Mouse (Mus musculus) thymus, adult 18-20 months (tissue): ENCODE results near the gene Pde9a.
"Not testable (repeated sequence)": the region's sequence is repeated elsewhere in the genome, so short reads cannot be mapped to it uniquely, and the experiment has no call there.

ENCODE experiments used
- DNase-seq, 2 experiments: peaks; one replicate each; pipeline ENCODE4 v3.0.0; 2022; ENCODE audit warnings: mixed read lengths in 2 of 2

The Pde9a gene

DNA sequence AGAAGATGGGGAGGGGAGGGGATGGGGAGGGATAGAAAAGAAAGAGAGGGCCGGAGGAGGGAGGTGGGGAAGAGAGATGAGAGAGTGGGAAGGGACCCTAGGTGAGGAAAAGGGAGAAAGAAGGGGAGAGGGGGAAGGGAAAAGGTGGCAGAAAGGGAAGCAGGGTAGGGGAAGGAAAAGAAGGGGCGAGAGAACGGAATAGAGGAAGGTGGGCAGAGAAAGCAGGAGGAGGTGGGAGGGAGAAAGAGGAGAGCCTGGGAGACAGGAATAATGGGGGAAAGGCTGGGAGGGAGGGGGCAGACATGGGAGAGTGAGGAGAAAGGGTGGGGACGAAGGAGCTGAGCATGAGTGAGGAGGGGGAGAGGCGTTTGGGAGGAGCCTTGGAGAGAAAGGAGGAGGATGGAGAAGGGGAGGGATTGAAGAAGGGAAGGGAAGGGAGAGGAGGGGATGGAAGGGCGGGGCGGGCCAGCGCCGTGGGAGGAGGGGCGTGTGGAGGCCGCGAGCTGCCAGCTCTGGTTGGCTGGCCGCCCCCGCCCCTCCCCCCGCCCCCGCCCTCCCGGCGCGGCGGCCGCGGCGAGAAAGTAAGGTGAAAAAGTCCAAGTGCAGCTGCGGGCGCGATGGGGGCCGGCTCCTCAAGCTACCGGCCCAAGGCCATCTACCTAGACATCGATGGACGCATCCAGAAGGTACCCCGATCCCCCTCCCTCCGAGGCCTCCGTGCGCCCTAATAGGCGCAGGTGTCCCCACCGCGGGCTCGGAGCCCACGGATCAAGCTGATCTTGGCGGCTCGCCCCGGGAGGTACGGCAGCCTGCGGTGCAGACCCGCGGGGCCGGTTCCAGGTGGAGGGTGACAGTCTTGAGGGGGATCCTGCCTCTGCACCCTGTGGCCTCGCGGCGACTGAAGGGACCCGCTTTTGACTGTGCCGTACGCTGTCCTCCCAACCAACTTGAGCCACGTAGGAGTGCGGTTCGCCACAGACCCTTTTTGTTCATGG, at the start of gene Pde9a:
Gene Pde9a, plus strand, starts transcription at position 540 of the 995 bp plus-strand sequence.
- peak; percentile 29 to 38 for DNase-seq

- DNase-seq, result no peak
Measured at GRCm38 (mm10) chr17:31339769-31340168, 46.2 kb upstream of the Pde9a start.

DNA sequence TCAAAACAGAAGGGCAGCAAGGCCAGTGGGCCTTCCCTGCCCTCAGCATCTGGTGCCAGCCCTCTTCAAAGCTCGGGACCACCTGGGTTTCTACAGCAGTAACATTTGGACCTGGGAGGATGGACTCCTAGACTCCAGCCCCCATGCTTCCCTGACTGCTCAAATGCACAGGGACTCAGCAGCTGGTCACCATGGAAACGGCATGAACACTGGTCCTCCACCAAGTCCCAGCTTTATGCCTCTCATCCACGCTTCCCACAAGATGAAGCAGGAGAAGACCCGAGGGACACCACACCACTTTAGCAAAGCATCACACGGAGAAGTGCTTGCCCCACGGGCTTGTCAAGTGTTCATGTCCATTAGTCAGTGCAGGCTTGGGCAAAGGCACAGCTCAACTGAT, 43.8 kb upstream of the Pde9a start:
- DNase-seq, result no peak

- DNase-seq, result peak; percentile 33 to 41
Measured at GRCm38 (mm10) chr17:31344172-31344801, 41.7 kb upstream of the Pde9a start.

- no peak for DNase-seq
Measured at GRCm38 (mm10) chr17:31344816-31345215, 41.2 kb upstream of the Pde9a start.

- no peak for DNase-seq
Measured at GRCm38 (mm10) chr17:31348129-31348528, 37.9 kb upstream of the Pde9a start.

GRCm38 (mm10) chr17:31349388-31349787, 36.6 kb upstream of the Pde9a start:
- DNase-seq, result no peak

DNA sequence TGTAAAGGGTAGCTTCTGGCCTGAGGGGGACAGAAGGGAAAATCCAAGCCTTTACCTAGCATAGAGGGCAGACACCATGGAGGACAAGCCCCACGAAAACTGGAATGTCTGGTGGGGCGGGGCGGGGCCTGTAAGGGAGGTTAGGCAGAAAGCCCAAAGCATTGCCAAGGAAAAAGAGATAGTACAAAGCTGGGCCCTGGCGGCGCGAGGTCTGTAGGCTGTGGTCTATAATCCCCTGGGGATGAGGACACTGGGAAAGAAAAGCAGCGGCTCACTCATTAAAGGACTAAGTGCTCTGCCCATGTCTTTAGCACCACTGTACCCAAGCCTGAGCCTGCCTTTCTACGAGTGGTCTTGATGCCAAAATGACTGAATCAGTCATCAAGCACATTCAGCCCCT, 34.0 kb upstream of the Pde9a start:
- DNase-seq, result no peak

- no peak for DNase-seq
Measured at GRCm38 (mm10) chr17:31353255-31353654, 32.8 kb upstream of the Pde9a start.

GRCm38 (mm10) chr17:31354684-31355083, 31.3 kb upstream of the Pde9a start:
- DNase-seq, result not testable (repeated sequence)

DNA sequence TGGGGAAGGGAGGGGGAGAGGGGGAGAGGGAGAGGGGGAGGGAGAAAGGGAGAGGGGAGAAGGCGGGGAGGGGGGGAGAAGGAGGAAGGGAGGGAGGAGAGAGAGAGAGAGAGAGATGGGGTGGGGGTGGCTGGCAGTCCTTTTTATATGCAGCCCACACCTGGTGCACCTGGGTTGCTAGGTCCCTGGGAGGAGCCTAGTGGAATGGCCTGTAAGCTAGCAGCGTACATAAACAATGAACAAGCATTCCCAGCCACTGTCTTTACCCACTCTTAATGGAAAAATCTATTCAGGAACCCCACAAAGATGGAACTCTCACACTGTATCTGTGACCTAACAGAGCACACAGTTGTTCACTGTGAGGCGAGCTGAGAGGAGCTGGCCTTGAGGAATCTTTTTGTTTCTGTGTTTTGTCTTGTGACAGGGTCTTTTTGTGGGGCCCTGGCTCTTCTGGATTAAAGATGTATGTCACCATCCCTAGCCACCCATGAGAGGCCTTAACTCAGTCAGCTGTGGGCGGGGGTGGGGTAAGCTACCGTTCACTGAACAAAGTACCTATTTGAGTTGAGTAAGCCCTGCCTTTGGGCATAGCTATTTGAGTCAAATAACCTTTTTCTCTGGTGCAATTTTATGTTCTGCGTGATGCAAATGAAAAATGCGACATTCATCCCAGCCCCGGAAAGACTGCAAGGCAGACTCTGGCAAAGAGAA, 30.1 kb upstream of the Pde9a start:
- no peak for DNase-seq

GRCm38 (mm10) chr17:31360582-31360981, 25.4 kb upstream of the Pde9a start:
- no peak for DNase-seq

DNA sequence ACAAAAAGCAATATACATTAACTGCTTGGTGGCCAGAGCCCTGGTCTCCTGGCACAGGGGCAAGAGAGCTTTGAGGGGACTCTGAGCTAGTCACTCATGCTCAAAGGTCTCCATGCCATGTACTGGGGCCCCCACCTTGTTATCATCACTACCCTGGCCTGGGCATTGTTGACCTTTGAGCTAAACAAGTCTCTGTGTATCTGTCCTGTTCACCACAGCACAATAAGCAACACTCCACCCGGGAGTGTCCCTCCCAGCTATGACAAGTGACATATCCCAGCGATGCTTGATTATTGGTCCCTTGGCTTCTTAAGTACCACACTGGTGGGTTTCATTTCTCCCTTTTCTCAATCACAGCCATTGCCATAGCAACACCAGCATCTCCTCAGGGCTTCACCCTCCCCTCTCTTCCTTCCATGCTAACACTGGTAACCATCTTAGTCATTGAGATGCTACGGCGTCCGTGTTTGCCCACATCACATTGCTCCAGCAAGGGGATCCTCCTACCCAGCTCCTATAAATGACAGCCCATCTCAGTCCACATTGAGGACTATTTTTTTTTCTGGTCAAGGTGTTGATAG, 20.3 kb upstream of the Pde9a start:
- no peak for DNase-seq

DNA sequence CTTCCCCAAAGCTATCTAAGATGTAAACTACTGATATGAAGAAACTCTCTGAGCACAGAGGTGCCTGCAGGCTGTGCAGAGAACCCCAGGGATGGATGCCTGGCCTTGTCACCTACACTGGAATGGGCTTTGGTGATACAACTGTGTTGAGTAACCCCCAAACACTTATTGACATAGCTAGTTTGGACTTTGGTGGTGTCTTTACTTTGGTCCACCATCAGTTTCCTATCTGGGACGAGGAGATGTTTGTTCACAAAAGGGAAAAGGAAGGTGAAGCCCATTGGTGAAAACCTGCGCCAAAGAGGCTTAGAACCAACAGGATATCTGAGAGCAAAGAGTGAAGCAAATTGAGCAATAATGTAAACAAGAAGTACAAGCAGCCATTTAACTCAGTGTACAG, 15.8 kb upstream of the Pde9a start:
- no peak for DNase-seq

- DNase-seq, result no peak
Measured at GRCm38 (mm10) chr17:31370931-31371330, 15.1 kb upstream of the Pde9a start.

DNA sequence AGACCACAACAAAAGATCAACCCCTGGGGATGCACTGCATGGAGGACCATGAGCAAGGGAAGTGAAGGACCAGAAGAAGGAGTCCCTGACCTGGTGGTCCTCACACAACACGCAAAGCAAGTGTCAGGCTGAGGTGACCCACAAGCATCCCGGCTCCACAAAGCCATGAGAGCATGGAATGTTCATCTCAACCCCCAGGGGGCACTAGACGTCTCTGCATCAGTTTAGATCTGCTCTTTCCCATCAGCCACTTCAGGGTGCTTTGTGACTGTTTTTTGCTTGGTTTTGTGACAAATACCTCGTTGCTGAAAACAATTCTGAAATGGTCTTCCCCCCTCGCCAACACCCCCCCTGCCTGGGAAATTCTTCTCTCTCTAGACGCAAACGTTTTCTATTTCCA, 8.0 kb upstream of the Pde9a start:
- DNase-seq, result peak; percentile 9 to 14

GRCm38 (mm10) chr17:31378361-31378761, 7.6 kb upstream of the Pde9a start:
- DNase-seq, result no peak

DNA sequence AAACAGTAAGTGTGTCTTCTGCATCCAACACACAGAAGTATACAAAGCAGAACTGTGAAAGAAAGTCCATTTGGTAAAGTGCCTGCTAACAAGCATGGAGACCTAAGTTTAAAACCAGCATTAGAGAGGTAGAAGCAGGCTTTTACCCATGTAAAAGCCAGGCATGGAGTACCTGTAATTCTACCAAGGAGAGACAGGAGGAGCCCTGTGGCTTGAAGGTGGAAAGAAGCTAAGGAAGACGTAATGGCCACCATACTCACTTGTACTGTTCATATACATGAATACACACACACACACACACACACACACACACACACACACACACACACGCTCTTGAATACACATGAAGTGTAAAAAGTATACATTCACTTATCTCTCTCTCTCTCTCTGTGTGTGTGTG, 6.9 kb upstream of the Pde9a start:
- DNase-seq, result no peak

- no peak for DNase-seq
Measured at GRCm38 (mm10) chr17:31379863-31380262, 6.1 kb upstream of the Pde9a start.

- no peak for DNase-seq
Measured at GRCm38 (mm10) chr17:31383320-31383719, 2.7 kb upstream of the Pde9a start.

GRCm38 (mm10) chr17:31384968-31385627, 912 bp upstream of the Pde9a start:
- DNase-seq, result no peak

DNA sequence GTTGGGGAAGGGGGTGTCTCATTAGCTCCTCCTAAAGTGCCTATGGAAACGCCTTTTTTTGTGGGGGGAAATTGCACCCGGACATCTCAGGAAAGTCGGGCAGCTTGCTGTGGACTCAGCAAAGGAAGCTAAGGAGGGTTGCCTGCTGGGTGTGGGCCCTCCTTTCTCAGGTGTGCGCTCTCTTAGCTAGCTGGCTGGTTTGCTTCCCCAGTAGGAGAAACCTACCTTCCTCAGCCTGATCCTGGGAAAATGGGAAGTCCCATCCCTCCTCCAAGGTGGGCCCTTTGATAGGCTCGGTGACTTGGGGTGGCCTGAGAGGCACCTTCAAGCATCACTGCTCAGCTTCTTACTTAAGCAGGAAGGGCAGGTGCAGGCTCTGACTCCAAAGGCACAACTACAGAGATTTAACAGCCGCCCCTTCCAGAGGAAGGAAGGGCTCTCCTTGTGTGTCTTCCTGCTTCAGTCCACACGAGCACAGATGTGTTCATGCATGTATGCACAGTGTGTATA, 811 bp downstream of the Pde9a start:
- no peak for DNase-seq
